Mouse (Mus musculus) liver, embryonic 13.5 days (tissue): ENCODE results near the gene Nfkb2. TPM values are rescaled to one million over a fixed set of nuclear protein-coding genes. Genes with fewer than 3 reads are reported as not detected.

Experiments used
- ATAC-seq: fragments of 200-750 bp; cut with Nextera tagmentation; 2 replicates; pipeline ENCODE4 v1.8.0; 2017; ENCODE audit warnings: low read depth, mild to moderate bottlenecking, moderate number of reproducible peaks, moderate library complexity
- DNase-seq: peaks from one replicate; pipeline ENCODE4 v3.0.0; 2022
- H3K27ac ChIP-seq: fragments of 300-500 bp; sonication (generic); 2 replicates; pipeline ENCODE4 v1.5.1; 2015; ENCODE audit warnings: moderate library complexity, mild to moderate bottlenecking, inconsistent platforms
- H3K27me3 ChIP-seq: fragments of 300-500 bp; sonication (generic); 2 replicates; pipeline ENCODE4 v1.6.1; 2015; ENCODE audit warnings: mild to moderate bottlenecking, inconsistent platforms
- H3K36me3 ChIP-seq: fragments of 300-500 bp; sonication (generic); 2 replicates; pipeline ENCODE4 v1.6.1; 2015; ENCODE audit warnings: mild to moderate bottlenecking, inconsistent platforms
- H3K4me1 ChIP-seq: fragments of 300-500 bp; sonication (generic); replicated peaks from 2 replicates; pipeline ENCODE4 v1.6.1; 2015; ENCODE audit warnings: inconsistent platforms
- H3K4me2 ChIP-seq: fragments of 300-500 bp; sonication (generic); 2 replicates; pipeline ENCODE4 v1.6.1; 2015; ENCODE audit warnings: inconsistent platforms, mild to moderate bottlenecking, moderate library complexity
- H3K4me3 ChIP-seq: fragments of 300-500 bp; sonication (generic); replicated peaks from 2 replicates; pipeline ENCODE4 v1.5.1; 2015; ENCODE audit warnings: mild to moderate bottlenecking, inconsistent platforms
- H3K9ac ChIP-seq: fragments of 300-500 bp; sonication (generic); 2 replicates; pipeline ENCODE4 v1.6.1; 2015; ENCODE audit warnings: mild to moderate bottlenecking, inconsistent platforms
- H3K9me3 ChIP-seq: fragments of 300-500 bp; sonication (generic); replicated peaks from 2 replicates; pipeline ENCODE4 v1.6.1; 2016; ENCODE audit warnings: inconsistent platforms
- WGBS: fragments of 180-500 bp; shearing (Covaris S2); methylation state at CpG from one replicate; pipeline ENCODE4 v1.1.7; 2015; ENCODE audit not compliant: insufficient replicate concordance; 5-methylcytosine and 5-hydroxymethylcytosine counted together
- microRNA counts: library from miRNA; unstranded; fragments of <30 nt; microRNA quantifications from one replicate; lab custom pipeline; 2016
- microRNA-seq: library from miRNA; unstranded; fragments of <30 nt; microRNA quantifications from one replicate; pipeline ENCODE4, GENCODE M21; 2016
- polyA plus RNA-seq: library from polyadenylated mRNA; unstranded; fragments of >200 nt; fragmentation: Nextera tagmentation; extraction: Ambion mirVana; gene quantifications from 2 replicates; pipeline ENCODE4 v1.2.1, GENCODE M21; 2015

Nfkb2 gene
- polyA plus RNA-seq, 1 experiment from 2014 or later = 4.3 TPM

GRCm38 (mm10) chr19:46350168-46350932 is 46.2 kb downstream of the Nfkb2 start, which contains the start of gene 2310034G01Rik:
TSS of gene 2310034G01Rik (minus strand) at chr19:46350302.
- peak within 1 kb of the TSS; percentile 73 for H3K9ac ChIP-seq
- H3K27ac ChIP-seq = peak within 1 kb of the TSS; percentile 62; the same call in 1 of the 2 replicates
- DNase-seq = no peak
- H3K4me2 ChIP-seq = peak within 1 kb of the TSS; percentile 89
- no peaks in the 10 kb centered on the region for H3K9me3 ChIP-seq
- no peaks in the 10 kb centered on the region for H3K36me3 ChIP-seq
- WGBS = 49% methylated on average over 10 of the region's 10 CpGs
- H3K27me3 ChIP-seq = peaks cover 30% of the 10 kb centered on the region
- H3K4me1 ChIP-seq = peaks cover 54% of the 10 kb centered on the region
- H3K4me3 ChIP-seq = peak within 1 kb of the TSS; percentile 70
- no peak for ATAC-seq

- peak; percentile 86 for DNase-seq
- peak overlapping the region; percentile 21 for H3K27ac ChIP-seq
- peak overlapping the region; percentile 77 for H3K9ac ChIP-seq
- ATAC-seq = peak; percentile 90
- peak overlapping the region; percentile 96 for H3K4me2 ChIP-seq
- peak overlapping the region; percentile 69 for H3K4me3 ChIP-seq
- peaks cover 3% of the 10 kb centered on the region; the same call in 1 of the 2 replicates for H3K36me3 ChIP-seq
- H3K9me3 ChIP-seq = no peaks in the 10 kb centered on the region
- under 1% methylated on average over 29 of the region's 29 CpGs for WGBS
- H3K27me3 ChIP-seq = no peaks in the 10 kb centered on the region
- H3K4me1 ChIP-seq = peaks cover 43% of the 10 kb centered on the region
Measured at GRCm38 (mm10) chr19:46356701-46357138, 52.6 kb downstream of the Nfkb2 start.

- ATAC-seq = peak; percentile 50; the same call in 1 of the 2 replicates
- no peak for DNase-seq
- peak overlapping the region; percentile 69 for H3K4me3 ChIP-seq
- H3K9me3 ChIP-seq = no peaks in the 10 kb centered on the region
- WGBS = 3% methylated on average over 25 of the region's 25 CpGs
- peaks cover 40% of the 10 kb centered on the region for H3K4me1 ChIP-seq
- no peaks in the 10 kb centered on the region for H3K27me3 ChIP-seq
- peak overlapping the region; percentile 63 for H3K27ac ChIP-seq
- H3K36me3 ChIP-seq = peaks cover 5% of the 10 kb centered on the region; the same call in 1 of the 2 replicates
- peak overlapping the region; percentile 77 for H3K9ac ChIP-seq
- H3K4me2 ChIP-seq = peak overlapping the region; percentile 96
Measured at GRCm38 (mm10) chr19:46357344-46358280, 53.5 kb downstream of the Nfkb2 start.

GRCm38 (mm10) chr19:46358381-46358780 is 54.3 kb downstream of the Nfkb2 start:
- Histone ChIP-seq H3K27me3 (no peaks in the 10 kb centered on the region), H3K4me1 (peaks cover 37% of the 10 kb centered on the region), H3K9ac (peak overlapping the region; percentile 77), H3K36me3 (peaks cover 5% of the 10 kb centered on the region; the same call in 1 of the 2 replicates), H3K4me3 (peak overlapping the region; percentile 69), H3K27ac (peak overlapping the region; percentile 63), H3K4me2 (peak overlapping the region; percentile 96), H3K9me3 (no peaks in the 10 kb centered on the region)
- no peak for ATAC-seq
- DNase-seq = no peak
- 18% methylated on average over 4 of the region's 4 CpGs for WGBS

MicroRNA genes within 50 kb of the gene (microRNA counts, 519-probe panel; counts per million panel counts)
- 3,759 counts per million, percentile 28 among the panel's probes with 10 or more counts for microRNA mmu-miR-146b (lab: Ali Mortazavi, UCI)

Small RNA genes lying within 50 kb of the gene (microRNA-seq; reads per million reads assigned to microRNA genes)
- gene Mir146b = 0.88 reads per million

Other genes starting within 250 kb of the Nfkb2 start
- 105 and 118 TPM in 2 replicates for gene Nolc1, start 228.5 kb upstream of the Nfkb2 start, polyA plus RNA-seq
- 0.07 TPM in 1 of 2 replicates, not detected in the other for gene Elovl3, start 172.4 kb upstream of the Nfkb2 start, polyA plus RNA-seq
- 0.17 and 0.25 TPM in 2 replicates for gene Pitx3, start 156.0 kb upstream of the Nfkb2 start, polyA plus RNA-seq
- gene Gbf1, start 151.8 kb upstream of the Nfkb2 start, polyA plus RNA-seq = 18.1 and 20.1 TPM in 2 replicates
- 5.8 and 7.1 TPM in 2 replicates for gene Psd, start 22.8 kb downstream of the Nfkb2 start, polyA plus RNA-seq
- 11.2 and 12.1 TPM in 2 replicates for gene Fbxl15, start 23.9 kb downstream of the Nfkb2 start, polyA plus RNA-seq
- gene Cuedc2, start 34.4 kb downstream of the Nfkb2 start, polyA plus RNA-seq = 85.6 and 86.7 TPM in 2 replicates
- 10.6 and 12.3 TPM in 2 replicates for gene Mfsd13a, start 36.8 kb downstream of the Nfkb2 start, polyA plus RNA-seq
- gene 2310034G01Rik, start 46.0 kb downstream of the Nfkb2 start, polyA plus RNA-seq = 0.44 and 0.59 TPM in 2 replicates
- 56.1 and 61.2 TPM in 2 replicates for gene Actr1a, start 91.4 kb downstream of the Nfkb2 start, polyA plus RNA-seq
- gene Sufu, start 92.6 kb downstream of the Nfkb2 start, polyA plus RNA-seq = 6.3 and 8.2 TPM in 2 replicates
- gene Trim8, start 197.4 kb downstream of the Nfkb2 start, polyA plus RNA-seq = 9.1 and 9.2 TPM in 2 replicates